Mouse (Mus musculus) heart, postnatal 36 days (tissue): ENCODE measurements around the gene Pole3. TPM values are rescaled to one million over a fixed set of nuclear protein-coding genes. Genes with fewer than 3 reads are reported as not detected.
"Not testable (repeated sequence)": the region's sequence is repeated elsewhere in the genome, so short reads cannot be mapped to it uniquely, and the experiment has no call there.

Source experiments
- DNase-seq, 2 experiments: peaks; one replicate each; pipeline ENCODE4 v3.0.0; 2021 to 2022
- intact Hi-C: fragments of 180-260 bp; cut with DNase I; formaldehyde crosslinking; loops from one replicate; pipeline ENCODE4 v1.15.1; 2025
- total RNA-seq, 2 experiments: library from RNA; stranded (reverse); gene quantifications; 2 replicates each; pipeline ENCODE4 v1.2.3; 2021

Gene Pole3
- total RNA-seq, 2 experiments from 2014 or later = 17.1 to 20.2 TPM

DNA sequence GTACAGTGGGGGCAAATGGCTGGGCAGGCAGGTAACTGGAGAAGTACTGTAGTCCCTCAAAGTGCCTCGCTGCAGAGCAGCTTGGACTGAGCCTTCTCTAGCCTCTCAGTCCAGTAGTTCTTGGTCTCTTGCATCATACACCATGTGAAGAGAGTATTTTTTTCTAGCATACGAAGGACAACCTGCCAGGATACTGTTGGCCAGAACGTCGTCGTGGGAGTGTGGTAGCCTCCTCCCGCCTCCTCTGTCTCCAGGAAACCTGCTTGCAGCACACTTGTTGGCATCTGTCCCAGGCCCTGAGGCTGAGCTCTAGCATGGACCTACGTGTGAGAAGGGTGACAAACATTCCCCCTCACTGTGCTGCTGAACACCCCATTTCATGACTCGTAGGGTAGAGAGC lies 28.1 kb downstream of the Pole3 start:
- intact Hi-C loops = no loop called here
- DNase-seq = no peak

DNA sequence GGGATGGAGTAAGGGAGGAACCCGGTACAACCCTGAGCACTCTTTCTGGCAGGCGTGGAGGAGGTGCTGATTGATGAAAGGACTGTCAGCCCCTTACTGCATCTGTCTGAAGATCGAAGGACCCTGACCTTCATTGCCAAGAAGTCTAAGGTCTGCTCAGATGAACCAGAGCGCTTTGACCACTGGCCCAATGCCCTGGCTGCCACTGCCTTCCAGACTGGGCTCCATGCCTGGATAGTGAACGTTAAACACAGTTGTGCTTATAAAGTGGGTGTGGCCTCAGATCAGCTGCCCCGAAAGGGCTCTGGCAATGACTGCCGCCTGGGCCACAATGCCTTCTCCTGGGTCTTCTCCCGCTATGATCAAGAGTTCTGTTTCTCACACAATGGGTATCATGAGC lies 28.9 kb downstream of the Pole3 start:
- DNase-seq = peak in 1 of 2 experiments; percentile 49
- intact Hi-C loops = no loop called here

- DNase-seq = no peak
- intact Hi-C loops = no loop called here
Measured at GRCm38 (mm10) chr4:62494230-62494629, 30.6 kb downstream of the Pole3 start.

DNA sequence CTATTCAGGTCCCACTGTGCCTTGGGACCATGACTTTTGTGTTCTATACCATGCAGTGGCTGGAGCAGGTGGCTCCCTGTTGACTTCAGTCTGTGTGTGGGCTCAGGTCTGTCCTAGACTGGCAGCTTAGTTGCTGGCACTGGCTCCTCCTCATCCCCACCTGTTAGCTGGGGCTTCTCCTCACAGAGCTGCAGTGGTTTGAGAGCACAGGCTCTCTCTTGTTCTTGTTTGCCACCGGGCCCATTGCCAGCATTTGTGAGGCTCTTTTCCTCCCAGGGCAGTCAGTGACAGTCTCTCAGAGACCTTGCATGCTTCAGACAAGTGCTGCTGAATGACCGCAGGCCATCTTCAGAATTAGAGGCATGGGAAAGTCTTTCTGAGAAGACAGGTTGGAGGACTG lies 32.2 kb downstream of the Pole3 start:
- intact Hi-C loops = no loop called here

DNA sequence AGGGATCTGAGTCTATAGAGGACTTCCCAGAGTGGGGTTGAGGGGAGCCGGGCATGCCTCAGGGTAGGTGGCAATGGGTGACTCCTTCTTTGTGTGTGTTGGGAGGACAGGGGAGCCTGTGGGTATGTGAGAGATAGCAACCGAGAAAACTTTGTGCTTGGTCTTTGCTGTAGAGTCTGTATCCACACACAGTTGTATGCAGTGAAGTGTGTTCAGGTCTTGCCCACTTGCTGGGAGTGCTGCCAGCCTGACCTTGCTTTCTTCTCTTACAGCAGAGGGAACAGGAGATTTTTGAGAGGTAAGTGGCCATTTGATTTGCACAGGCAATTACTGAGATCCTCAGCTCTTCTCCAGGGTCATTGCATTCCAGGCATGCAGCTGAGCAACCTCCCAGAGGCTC lies 37.0 kb downstream of the Pole3 start:
- no peak for DNase-seq
- intact Hi-C loops = no loop called here

More for the DNA sequence above, 32.2 kb downstream of the Pole3 start:
- no peak for DNase-seq

DNA sequence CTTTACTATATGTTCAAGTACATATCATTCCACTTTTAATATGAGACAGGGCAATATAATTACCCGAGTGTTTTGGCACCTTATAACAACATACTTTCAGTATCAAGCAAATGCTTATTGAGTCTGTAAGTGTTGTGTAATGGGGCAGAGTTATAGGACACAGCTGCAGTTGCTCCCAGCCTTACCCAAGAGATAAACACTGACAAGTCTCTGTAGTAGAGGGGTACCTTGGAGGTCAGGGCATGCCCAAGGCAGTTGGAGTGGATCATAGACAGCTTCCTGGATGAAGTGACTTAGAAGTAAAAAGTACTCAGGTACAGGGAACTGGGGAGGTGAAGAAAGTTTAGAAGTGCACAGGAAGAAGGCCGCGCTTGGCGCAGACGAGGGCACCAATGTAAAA lies 37.7 kb downstream of the Pole3 start:
- intact Hi-C loops = no loop called here
- DNase-seq = no peak

GRCm38 (mm10) chr4:62486162-62486696 lies 38.6 kb downstream of the Pole3 start:
- intact Hi-C loops = no loop called here
- DNase-seq = no peak

DNA sequence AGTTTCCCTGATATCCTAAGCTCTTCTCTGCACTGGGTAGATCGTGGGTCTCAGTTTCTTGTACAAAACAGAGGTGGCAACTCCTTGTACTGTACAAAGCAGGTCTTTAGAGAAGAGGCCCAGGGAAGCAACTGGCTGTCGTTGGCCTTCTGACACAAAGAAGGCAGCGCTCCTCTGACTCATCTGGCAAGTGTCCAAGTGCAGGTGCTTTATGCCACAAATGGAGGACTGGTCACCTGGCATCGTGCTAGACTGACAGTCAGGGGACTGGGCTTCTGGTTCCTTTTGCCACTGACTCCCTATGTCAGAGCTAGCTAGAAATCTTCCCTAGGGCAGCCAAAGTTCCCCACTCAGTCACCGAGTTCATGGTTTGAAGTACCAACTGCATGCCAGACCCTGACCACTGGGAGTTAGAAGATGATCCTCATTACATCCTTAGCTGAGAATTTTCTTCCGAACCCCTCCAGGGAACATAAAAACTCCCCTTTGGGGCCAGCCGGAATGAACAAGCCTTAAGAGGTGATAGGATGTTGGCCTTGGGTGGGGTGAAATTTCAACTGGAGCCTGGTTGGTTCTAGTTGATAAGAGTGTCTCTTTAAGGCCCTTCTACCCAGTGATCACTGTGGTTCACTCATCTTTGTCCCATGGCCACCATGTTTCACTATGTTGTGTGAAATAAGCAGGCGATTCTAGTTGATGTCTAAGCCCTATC lies 39.3 kb downstream of the Pole3 start:
- DNase-seq = no peak
- intact Hi-C loops = no loop called here

GRCm38 (mm10) chr4:62484928-62485327 lies 39.9 kb downstream of the Pole3 start:
- intact Hi-C loops = no loop called here
- no peak for DNase-seq

DNA sequence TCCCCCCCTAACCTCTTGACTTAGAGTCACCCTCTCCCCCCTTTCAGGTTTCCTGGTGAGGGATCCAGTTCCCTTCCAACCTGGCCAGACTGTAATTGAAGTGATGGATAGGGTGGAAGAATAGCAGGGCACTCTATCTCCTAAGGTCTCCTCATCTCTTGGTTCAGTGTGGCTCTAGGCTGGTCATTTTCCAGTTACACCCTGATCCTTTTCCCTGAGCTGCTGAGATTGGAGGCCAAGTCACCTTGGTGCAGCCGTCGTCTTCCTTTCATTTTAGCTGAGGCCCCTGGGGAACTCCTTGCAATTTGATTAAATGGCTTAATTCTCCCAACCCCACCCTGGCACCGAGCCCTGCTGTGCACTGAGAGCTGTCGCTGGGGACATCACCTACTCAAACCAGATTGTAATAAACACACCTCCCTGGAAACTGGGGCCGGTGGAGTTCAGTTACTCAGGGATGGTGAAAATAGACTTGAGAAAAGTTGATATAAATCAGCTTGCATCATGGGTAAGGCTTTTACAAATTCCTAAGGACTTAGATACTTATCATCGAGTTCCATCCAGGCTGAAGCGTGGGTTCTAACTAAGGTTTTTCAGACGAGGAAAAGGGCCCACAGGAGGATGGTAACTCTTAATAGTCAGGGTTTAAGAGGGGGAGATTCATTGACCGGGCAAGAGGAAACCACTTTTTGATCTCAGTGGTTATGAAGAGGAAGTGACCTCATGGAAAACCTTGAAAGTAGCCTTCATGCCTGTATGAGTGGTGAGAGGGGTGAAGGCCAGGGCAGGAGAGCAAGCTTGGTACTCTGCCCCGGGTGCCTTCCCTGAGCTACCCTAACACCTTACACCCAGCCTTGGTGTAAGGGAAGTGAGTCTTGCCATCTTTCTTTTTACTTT lies 43.9 kb downstream of the Pole3 start:
- DNase-seq = no peak
- intact Hi-C loops = loop anchor here (2.0 kb wide), 1 partner anchor 22 kb away; the partner anchor contains the start of gene Hdhd3

- DNase-seq = peak in 1 of 2 experiments; percentile 20
- intact Hi-C loops = loop anchor here (2.0 kb wide), 1 partner anchor 23 kb away; the partner anchor contains the start of gene Hdhd3
Measured at GRCm38 (mm10) chr4:62479937-62480708, 44.7 kb downstream of the Pole3 start, which contains the start of gene Bspry. Gene Bspry (plus strand): TSS chr4:62480053.

DNA sequence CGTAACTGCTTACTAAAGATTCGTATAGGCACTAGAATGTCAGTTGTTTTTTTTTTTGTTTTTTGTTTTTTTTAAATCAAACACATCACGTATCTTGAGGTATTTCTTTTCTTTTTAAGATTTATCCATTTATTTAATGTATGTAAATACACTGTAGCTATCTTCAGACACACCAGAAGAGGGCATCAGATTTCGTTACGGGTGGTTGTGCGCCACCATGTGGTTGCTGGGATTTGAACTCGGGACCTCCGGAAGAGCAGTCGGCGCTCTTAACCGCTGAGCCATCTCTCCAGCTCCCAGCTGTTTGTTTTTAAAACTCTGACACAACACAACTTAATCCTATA lies 45.3 kb downstream of the Pole3 start:
- DNase-seq, intact Hi-C loops: not testable (repeated sequence)

DNA sequence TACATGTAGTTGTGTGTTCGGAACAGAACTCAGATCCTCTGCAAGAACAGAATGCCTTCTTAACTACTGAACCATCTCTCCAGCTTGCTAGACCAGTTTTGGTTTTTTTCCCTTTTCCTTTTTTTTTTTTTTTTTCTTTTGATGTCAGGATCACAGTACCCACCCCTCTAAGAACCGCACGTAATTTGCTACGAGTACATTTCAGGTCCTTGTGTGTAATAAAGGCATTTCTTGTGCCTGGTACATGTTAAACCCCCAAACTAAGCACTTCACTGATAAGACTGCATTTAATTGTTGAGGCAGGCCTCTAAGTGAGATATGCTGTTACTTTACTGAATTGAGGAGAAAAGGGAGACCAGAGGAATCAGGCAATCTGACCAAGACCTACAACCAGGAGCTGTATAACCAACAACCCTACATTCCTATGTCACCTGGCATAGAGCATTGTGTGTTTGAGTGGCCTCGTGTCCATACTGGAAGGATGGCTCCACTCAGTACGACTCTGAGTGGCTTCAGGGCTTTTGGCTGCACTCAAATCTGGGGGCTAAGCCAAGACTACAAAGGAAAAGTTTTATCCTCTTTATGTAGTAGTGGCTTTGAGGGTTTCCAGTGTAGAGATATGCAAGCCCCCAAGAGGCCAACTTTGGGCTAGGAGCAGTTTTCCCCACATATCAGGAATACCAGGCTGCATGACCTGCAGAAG lies 47.2 kb downstream of the Pole3 start:
- intact Hi-C loops = no loop called here
- no peak for DNase-seq

- DNase-seq = no peak
- intact Hi-C loops = no loop called here
Measured at GRCm38 (mm10) chr4:62475793-62476192, 49.1 kb downstream of the Pole3 start.

DNA sequence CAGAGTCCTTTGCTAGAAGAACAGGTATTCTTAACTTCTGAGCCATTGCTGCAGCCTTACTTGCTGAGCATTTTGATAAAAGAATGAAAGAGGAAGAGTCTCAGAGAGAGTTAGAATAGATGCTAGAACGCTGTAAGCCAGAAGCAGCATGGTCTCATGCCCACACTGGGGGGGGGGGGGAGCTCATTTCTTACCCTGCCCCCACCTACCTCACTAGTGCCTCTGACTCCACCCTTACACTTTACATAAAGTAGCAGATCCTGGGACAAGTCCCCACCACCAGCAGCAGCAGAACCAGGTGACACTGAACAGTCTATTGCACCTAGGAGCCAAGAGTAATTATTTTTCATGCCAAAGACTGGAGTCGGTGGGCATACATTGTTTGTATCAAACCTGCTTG lies 49.7 kb downstream of the Pole3 start:
- intact Hi-C loops = no loop called here
- no peak for DNase-seq

Other genes with a start within 250 kb of the Pole3 start
- 10 to 100 TPM; 19.3 to 23.2 TPM for gene Fkbp15, start 164.5 kb downstream of the Pole3 start, total RNA-seq
- gene Slc31a1, start 164.3 kb downstream of the Pole3 start, total RNA-seq = 10 to 100 TPM; 18.8 to 20.3 TPM
- gene Cdc26, start 116.4 kb downstream of the Pole3 start, total RNA-seq = 10 to 100 TPM; 42.7 to 43.6 TPM
- gene Prpf4, start 116.3 kb downstream of the Pole3 start, total RNA-seq = 10 to 100 TPM in 1 of 2 experiments, 1 to 10 TPM in 1; 10.0 to 10.6 TPM
- gene Rnf183, start 89.8 kb downstream of the Pole3 start, total RNA-seq = not detected
- gene Wdr31, start 54.2 kb downstream of the Pole3 start, total RNA-seq = under 1 TPM; 0.24 to 0.53 TPM
- gene Bspry, start 45.0 kb downstream of the Pole3 start, total RNA-seq = not detected
- 1 to 10 TPM; 3.2 to 3.8 TPM for gene Hdhd3, start 21.6 kb downstream of the Pole3 start, total RNA-seq
- gene Alad, start 5.2 kb downstream of the Pole3 start, total RNA-seq = 10 to 100 TPM; 68.1 to 68.2 TPM
- under 1 TPM in 1 of 2 experiments, not detected in 1; 0.22 TPM for gene 4933430I17Rik, start 301 bp upstream of the Pole3 start, total RNA-seq
- 10 to 100 TPM; 26.8 to 37.1 TPM for gene Rgs3, start 34.8 kb upstream of the Pole3 start, total RNA-seq